Mouse (Mus musculus): Measurements from ENCODE around the gene Gm10490.
"Not testable (repeated sequence)": the region's sequence is repeated elsewhere in the genome, so short reads cannot be mapped to it uniquely, and the experiment has no call there.

- not testable (repeated sequence) for TF ChIP-seq CTCF (IDR thresholded peaks at IDR 0.05; ENCODE audit: low read depth, low read length); POLR2A (IDR thresholded peaks at IDR 0.05; ENCODE audit: borderline replicate concordance, low read depth, low read length)
Measured at GRCm38 (mm10) chrX:7909242-7909641, at the start of gene Gm10490.

Measured in bone marrow macrophage, adult 2 months (primary cell).